Mouse (Mus musculus): Measurements from ENCODE around the gene Atp9a.

Gene Atp9a

GRCm38 (mm10) chr2:168738854-168739253, 3.4 kb downstream of the Atp9a start:
- DNase-seq = no peak

- DNase-seq = no peak
Observed at GRCm38 (mm10) chr2:168737878-168738277, 4.3 kb downstream of the Atp9a start.

GRCm38 (mm10) chr2:168734023-168734422, 8.2 kb downstream of the Atp9a start:
- no peak for DNase-seq

- DNase-seq = no peak
Observed at GRCm38 (mm10) chr2:168731258-168731657, 11.0 kb downstream of the Atp9a start.

GRCm38 (mm10) chr2:168729736-168730135, 12.5 kb downstream of the Atp9a start:
- DNase-seq = no peak

- DNase-seq = no peak
Observed at GRCm38 (mm10) chr2:168728045-168728444, 14.2 kb downstream of the Atp9a start.

GRCm38 (mm10) chr2:168726007-168726406, 16.2 kb downstream of the Atp9a start:
- DNase-seq = peak; percentile 41

- no peak for DNase-seq
Observed at GRCm38 (mm10) chr2:168721313-168721712, 20.9 kb downstream of the Atp9a start.

GRCm38 (mm10) chr2:168719742-168720141, 22.5 kb downstream of the Atp9a start:
- DNase-seq = peak; percentile 18

GRCm38 (mm10) chr2:168718735-168719134, 23.5 kb downstream of the Atp9a start:
- DNase-seq = no peak

- no peak for DNase-seq
Observed at GRCm38 (mm10) chr2:168718267-168718666, 23.9 kb downstream of the Atp9a start.

GRCm38 (mm10) chr2:168712199-168713176, 29.7 kb downstream of the Atp9a start:
- DNase-seq = no peak

- DNase-seq = no peak
Observed at GRCm38 (mm10) chr2:168710979-168711378, 31.2 kb downstream of the Atp9a start.

- DNase-seq = no peak
Observed at GRCm38 (mm10) chr2:168707766-168708165, 34.4 kb downstream of the Atp9a start.

GRCm38 (mm10) chr2:168702266-168702665, 39.9 kb downstream of the Atp9a start:
- no peak for DNase-seq

- DNase-seq = no peak
Observed at GRCm38 (mm10) chr2:168695027-168695403, 47.2 kb downstream of the Atp9a start.

GRCm38 (mm10) chr2:168694379-168695026, 47.7 kb downstream of the Atp9a start:
- no peak for DNase-seq

- peak; percentile 57 for DNase-seq
Observed at GRCm38 (mm10) chr2:168691774-168692173, 50.4 kb downstream of the Atp9a start.

- DNase-seq = no peak
Observed at GRCm38 (mm10) chr2:168687326-168687725, 54.9 kb downstream of the Atp9a start.

- DNase-seq = no peak
Observed at GRCm38 (mm10) chr2:168685909-168686308, 56.3 kb downstream of the Atp9a start.

- no peak for DNase-seq
Observed at GRCm38 (mm10) chr2:168684695-168685094, 57.5 kb downstream of the Atp9a start.

- no peak for DNase-seq
Observed at GRCm38 (mm10) chr2:168683520-168684150, 58.6 kb downstream of the Atp9a start.

GRCm38 (mm10) chr2:168682721-168683120, 59.5 kb downstream of the Atp9a start:
- no peak for DNase-seq

- DNase-seq = no peak
Observed at GRCm38 (mm10) chr2:168681531-168681930, 60.7 kb downstream of the Atp9a start.

Measured in thymus, postnatal 14 days (tissue).